Mouse (Mus musculus) kidney, postnatal 14 days (tissue): ENCODE results near the gene Krt20.

Source experiments
- DNase-seq: peaks from one replicate; pipeline ENCODE4 v3.0.0; 2022; ENCODE audit warnings: mixed read lengths

Krt20 gene

GRCm38 (mm10) chr11:99399956-99400549, 37.9 kb downstream of the Krt20 start:
- DNase-seq: no peak

GRCm38 (mm10) chr11:99398832-99399231, 39.1 kb downstream of the Krt20 start:
- DNase-seq: no peak

GRCm38 (mm10) chr11:99398084-99398483, 39.9 kb downstream of the Krt20 start:
- no peak for DNase-seq

- no peak for DNase-seq
Measured at GRCm38 (mm10) chr11:99396661-99397060, 41.3 kb downstream of the Krt20 start.

GRCm38 (mm10) chr11:99396034-99396433, 41.9 kb downstream of the Krt20 start:
- DNase-seq: no peak

- DNase-seq: no peak
Measured at GRCm38 (mm10) chr11:99392492-99392891, 45.5 kb downstream of the Krt20 start.

GRCm38 (mm10) chr11:99391375-99391774, 46.6 kb downstream of the Krt20 start:
- DNase-seq: no peak

- no peak for DNase-seq
Measured at GRCm38 (mm10) chr11:99390866-99391265, 47.1 kb downstream of the Krt20 start.

GRCm38 (mm10) chr11:99389264-99389663, 48.7 kb downstream of the Krt20 start, which contains the start of gene Krt10:
Krt10 (minus strand) TSS chr11:99389364.
- no peak for DNase-seq

- peak; percentile 5 for DNase-seq
Measured at GRCm38 (mm10) chr11:99388661-99389060, 49.3 kb downstream of the Krt20 start.

- DNase-seq: peak; percentile 94
Measured at GRCm38 (mm10) chr11:99385813-99386721, 51.9 kb downstream of the Krt20 start.

GRCm38 (mm10) chr11:99379568-99379967, 58.4 kb downstream of the Krt20 start:
- DNase-seq: peak; percentile 66
